Mouse (Mus musculus): ENCODE measurements around the gene Mansc4. TPM values are rescaled to one million over a fixed set of nuclear protein-coding genes. Genes with fewer than 3 reads are reported as not detected.

Mansc4 gene
- total RNA-seq, 2 experiments from 2014 or later = not detected

GRCm38 (mm10) chr6:147042291-147043290, 44.2 kb downstream of the Mansc4 start, which contains the start of gene Mrps35:
TSS of gene Mrps35 (plus strand) at chr6:147042764.
- no peak; the same call in none of the 2 replicates for TF ChIP-seq CTCF (IDR thresholded peaks at IDR 0.05)

GRCm38 (mm10) chr6:147032303-147032925, 54.4 kb downstream of the Mansc4 start, which contains the start of gene Rep15:
TSS of gene Rep15 (plus strand) at chr6:147032584.
- Histone ChIP-seq H3K4me3 (no peak within 1 kb of the TSS), H3K27ac (no peak within 1 kb of the TSS)
- intact Hi-C loops (cut with DNase I) = no loop called here
- TF ChIP-seq CTCF (IDR thresholded peaks at IDR 0.05) = no peak
- no peak for DNase-seq (ENCODE audit: extremely low spot score in 1 of 2, low spot score in 2 of 2)

More at GRCm38 (mm10) chr6:147042291-147043290, 44.2 kb downstream of the Mansc4 start, which contains the start of gene Mrps35:
- intact Hi-C loops (cut with DNase I) = loop anchor here (2.0 to 5.0 kb wide), 2 partner anchors 48 to 395 kb away; partner anchors contain the start of gene Klhl42
- H3K4me3 ChIP-seq = peak within 1 kb of the TSS; percentile 89
- peak; percentile 90 to 91 for DNase-seq (ENCODE audit: extremely low spot score in 1 of 2, low spot score in 2 of 2)
- H3K27ac ChIP-seq = peak within 1 kb of the TSS; percentile 94

GRCm38 (mm10) chr6:147030096-147030885, 56.5 kb downstream of the Mansc4 start:
- TF ChIP-seq CTCF (IDR thresholded peaks at IDR 0.05) = no peak
- Histone ChIP-seq H3K4me3 (no peak overlapping the region), H3K27ac (no peak overlapping the region)
- intact Hi-C loops (cut with DNase I) = no loop called here
- no peak for DNase-seq (ENCODE audit: extremely low spot score in 1 of 2, low spot score in 2 of 2)

- no peak for TF ChIP-seq CTCF (IDR thresholded peaks at IDR 0.05)
- Histone ChIP-seq H3K4me3 (no peak overlapping the region), H3K27ac (no peak overlapping the region)
- DNase-seq (ENCODE audit: extremely low spot score in 1 of 2, low spot score in 2 of 2) = no peak
- intact Hi-C loops (cut with DNase I) = no loop called here
Measured at GRCm38 (mm10) chr6:147029591-147029990, 57.2 kb downstream of the Mansc4 start.

- H3K4me3 ChIP-seq = no peak overlapping the region
- TF ChIP-seq CTCF (IDR thresholded peaks at IDR 0.05) = no peak
- intact Hi-C loops (cut with DNase I) = no loop called here
- peak overlapping the region; percentile 42; the same call in 1 of the 2 replicates for H3K27ac ChIP-seq
- no peak for DNase-seq (ENCODE audit: extremely low spot score in 1 of 2, low spot score in 2 of 2)
Measured at GRCm38 (mm10) chr6:147028396-147028795, 58.4 kb downstream of the Mansc4 start.

Other genes starting within 250 kb of the Mansc4 start
- not detected for gene Smco2, start 236.9 kb downstream of the Mansc4 start, total RNA-seq (2021)
- gene Ppfibp1, start 198.5 kb downstream of the Mansc4 start, total RNA-seq (2021) = 10 to 100 TPM; 61.0 to 61.6 TPM
- gene 1700034J05Rik, start 132.6 kb downstream of the Mansc4 start, total RNA-seq (2021) = not detected
- 1 to 10 TPM; 2.6 to 3.0 TPM for gene Rep15, start 54.4 kb downstream of the Mansc4 start, total RNA-seq (2021)
- gene Mrps35, start 44.3 kb downstream of the Mansc4 start, total RNA-seq (2021) = 10 to 100 TPM; 43.7 to 47.9 TPM
- gene Klhl42, start 4.3 kb upstream of the Mansc4 start, total RNA-seq (2021) = 10 to 100 TPM; 24.5 to 24.8 TPM
- gene Pthlh, start 177.2 kb upstream of the Mansc4 start, total RNA-seq (2021) = 1 to 10 TPM; 4.0 to 4.2 TPM